Mouse (Mus musculus) natural killer cell, adult 2 months (primary cell): ENCODE data around the gene Ier5.

Experiments
- DNase-seq, 2 experiments: peaks; one replicate each; pipeline ENCODE4 v3.0.0; 2022; ENCODE audit warnings: low spot score in 2 of 2

Gene Ier5

DNA sequence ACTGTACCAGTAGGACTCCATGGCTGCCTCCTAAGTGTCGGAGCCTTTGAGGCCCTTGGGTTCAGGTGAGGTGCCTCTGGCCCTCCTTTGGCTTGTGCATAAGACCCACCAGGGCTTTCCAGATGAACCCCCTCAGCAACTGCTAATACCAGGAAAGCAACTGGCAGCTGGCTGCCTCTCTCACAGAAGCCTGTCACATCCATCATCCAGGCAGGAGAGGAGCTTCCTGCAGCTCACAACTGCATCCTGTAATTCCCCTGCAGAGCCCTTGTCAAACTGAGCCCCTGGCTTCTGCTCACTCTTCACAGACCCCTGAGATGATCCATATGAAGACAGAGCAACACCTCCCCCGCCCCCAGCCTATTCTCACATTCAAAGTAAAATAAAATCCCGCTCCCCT, 21.8 kb downstream of the Ier5 start:
- no peak for DNase-seq

DNA sequence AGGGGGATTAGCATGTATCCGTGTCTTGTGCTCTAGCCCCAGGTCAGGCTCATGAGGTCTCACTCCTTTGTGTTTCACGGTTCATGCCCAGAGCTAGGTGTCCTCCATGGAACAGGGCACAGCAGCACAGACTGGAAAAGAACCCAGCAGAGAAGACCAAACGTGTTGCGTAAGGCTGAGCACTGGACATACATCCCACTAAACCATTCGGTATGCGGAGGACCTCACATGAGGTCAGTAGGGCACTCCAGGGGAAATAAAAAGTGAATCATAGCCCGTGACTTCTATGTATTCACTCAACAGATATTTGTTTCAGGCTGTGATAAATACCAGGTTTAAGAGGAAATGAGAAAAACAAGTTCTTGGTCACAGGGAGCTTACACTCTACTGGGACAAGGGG, 23.6 kb downstream of the Ier5 start:
- no peak for DNase-seq

DNA sequence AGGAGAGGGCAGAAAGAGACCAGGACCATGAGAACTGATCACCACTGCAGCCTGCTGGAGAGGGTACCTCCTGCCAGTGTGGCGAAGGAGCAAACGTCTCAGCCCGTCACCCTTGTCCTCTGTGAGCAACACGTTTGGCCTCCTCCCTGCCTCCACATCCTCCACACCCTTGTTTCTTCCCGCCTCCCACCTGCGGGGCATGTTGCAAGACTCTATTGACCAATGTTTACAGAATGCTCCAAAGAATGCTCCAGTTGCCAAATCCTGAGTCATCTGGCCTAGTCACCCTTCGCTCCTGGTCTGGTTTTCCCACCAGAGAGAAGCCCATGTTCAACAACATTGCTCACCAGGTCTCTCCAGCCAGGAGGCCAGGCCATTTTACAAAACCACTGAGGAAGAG, 24.6 kb downstream of the Ier5 start:
- DNase-seq, result no peak

DNA sequence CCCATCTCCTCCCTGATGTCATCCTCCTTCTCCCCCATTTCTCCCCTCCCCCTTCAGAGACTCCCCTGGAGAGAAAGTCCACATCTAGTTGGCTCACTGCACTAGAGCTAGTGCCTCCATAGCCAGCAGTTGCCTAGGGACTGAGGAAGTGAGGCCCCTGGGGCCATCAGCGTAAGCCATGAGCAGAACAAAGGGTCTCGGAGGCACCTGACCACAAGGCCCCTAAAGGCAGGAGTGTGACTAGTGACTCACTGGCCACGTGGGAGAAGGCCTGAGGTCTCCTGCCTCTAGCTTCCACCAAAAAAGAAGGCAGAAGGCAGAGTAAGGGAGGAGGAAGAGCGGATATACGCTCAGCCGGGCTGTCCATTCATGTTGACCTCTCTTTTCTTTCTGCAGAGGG, 25.5 kb downstream of the Ier5 start:
- DNase-seq, result no peak

DNA sequence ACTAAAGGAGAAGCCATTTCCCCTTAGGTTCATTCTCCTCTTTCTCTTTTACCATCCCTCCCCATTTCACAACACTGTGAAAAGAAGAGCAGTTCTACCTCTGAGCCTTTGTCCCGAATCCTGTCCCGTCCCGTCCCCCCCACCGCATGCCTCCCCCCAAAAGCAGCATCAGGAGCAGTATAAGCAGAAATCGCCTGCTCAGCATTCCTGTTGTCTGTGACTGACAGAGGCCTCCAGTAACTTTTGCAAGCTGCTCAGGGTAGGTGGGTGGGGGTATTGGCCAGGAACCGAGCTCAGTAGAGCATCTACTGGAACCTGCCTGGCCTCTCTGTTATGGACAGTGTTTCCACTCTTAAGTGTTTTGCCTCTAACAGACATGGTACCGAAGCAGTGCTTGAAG, 26.3 kb downstream of the Ier5 start:
- DNase-seq, result no peak

DNA sequence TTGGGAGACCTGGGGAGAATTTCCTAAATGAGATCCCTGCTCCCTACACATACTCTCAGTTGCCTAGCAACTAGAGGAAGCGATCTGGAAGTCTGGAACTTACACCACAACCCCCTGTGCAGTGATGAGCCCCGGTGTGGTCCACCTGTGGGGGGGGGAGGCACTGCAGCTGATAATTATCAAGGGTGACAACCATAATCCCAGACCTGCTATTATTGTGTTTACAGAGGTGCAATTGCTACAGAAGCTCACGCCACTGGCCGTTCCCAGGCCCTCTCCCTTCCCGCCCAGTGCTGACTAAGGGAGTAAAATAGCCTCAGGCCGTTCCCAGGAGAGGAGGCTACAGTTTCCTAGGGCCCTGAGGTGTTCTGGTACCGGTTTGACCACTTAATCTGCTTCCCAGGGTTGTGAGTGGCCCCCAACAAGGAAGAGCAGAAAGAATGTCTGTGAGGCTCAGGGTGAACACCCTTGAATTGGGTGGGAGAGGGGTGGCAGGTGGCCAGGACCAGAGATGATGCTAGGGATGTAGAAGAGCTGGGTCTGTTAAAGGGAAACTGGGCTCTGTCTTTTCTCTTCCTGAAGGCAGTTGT, 28.1 kb downstream of the Ier5 start:
- DNase-seq, result no peak

DNA sequence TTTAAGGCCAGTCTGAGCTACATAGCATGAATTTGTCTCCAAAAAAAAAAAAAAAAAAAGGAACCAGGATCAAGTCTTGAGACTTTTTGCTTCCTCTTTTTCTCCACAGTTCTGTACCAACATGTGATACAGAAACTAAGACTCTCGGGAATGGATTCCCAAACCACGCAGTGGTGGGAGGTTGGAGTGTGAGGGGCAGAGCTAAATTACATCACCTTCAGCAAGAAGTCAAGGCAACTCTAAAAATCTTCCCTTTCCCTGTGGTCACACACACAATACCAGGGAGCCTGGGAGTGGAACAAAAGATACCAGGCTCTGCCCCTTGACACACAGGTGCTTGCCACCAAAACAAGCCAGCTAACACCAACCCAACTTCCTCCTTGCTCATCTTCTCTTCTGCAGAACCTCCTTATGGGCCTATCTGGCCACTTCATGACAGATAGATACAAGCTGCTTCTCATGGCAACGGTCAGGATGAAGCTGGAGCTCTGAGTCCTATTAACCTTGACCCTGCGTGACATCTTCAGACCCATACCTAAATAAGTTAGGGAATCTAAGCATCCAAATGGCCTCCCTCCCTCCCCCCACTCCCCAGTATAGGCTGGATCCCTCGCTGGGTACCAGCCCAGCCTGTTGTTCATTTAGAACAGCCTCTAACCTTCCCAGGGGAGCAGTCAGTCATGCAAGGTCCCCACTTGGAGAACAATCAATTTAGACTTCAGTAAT, 28.7 kb downstream of the Ier5 start:
- no peak for DNase-seq

DNA sequence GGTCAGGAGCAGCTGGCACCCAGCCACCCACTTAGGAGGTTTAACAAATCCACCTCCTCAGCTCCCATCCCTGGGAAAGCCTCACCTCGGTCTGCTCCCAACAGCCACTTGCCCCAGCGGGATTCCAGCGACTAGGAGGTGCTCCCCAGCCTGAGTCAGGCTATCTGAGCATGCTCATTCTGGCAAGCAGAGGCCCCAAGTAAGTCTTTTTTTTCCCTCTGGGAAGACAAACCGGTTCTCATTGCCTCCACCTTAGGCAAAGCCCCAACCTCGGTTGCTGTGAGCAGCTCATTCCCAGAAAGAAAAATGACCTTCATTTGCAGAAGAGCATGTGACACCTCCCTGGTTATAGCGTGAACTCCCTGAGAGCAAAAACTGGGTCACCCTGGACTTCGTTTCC, 29.7 kb downstream of the Ier5 start:
- no peak for DNase-seq

DNA sequence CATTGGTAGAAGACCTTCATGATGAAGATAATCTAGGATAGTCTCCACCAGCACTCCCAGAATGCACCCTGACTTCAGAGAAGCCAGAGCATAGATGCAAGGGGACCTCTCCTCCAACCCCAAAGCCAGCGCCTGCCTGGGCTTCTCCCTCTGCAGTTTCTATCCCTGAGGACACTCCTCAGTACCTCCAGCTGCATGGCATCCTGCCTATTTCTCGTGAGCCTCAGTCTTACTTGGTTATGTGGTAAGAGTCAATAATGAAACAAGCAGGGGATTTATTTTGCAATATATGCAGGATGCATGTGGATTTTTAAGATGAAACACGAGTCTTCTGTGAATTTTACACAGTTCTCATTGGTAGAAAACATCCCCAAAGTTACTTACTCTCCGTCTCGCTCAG, 33.2 kb downstream of the Ier5 start:
- no peak for DNase-seq

DNA sequence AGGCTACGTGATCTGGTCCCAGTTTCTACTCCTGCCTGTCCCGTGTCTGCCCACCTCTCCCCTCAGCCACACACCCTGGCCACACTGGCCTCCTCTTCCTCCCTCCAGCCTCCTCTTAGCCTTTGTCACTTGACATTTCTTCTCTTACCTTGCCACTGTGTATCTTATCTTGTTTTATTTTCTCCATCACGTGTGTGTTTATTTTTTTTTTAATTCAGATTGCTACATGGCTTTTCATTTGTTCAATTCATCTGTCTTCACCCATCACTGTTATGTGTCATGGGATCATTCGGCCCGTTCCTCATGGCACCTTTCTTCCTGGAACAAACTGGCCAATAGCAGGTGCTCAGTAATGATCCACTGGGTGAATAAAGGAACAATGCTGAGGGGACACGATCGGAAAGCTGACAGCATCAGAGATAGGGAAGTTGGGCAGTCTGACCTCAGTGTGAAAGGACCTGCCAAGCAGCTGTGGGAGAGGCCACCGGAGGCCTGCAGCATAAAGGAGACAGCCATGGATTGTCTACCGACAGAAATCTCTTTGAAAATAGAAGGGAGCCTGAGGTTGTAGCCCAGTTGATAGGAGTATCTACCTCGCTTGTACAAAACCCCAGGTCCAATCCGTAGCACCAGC, 34.3 kb downstream of the Ier5 start:
- no peak for DNase-seq

DNA sequence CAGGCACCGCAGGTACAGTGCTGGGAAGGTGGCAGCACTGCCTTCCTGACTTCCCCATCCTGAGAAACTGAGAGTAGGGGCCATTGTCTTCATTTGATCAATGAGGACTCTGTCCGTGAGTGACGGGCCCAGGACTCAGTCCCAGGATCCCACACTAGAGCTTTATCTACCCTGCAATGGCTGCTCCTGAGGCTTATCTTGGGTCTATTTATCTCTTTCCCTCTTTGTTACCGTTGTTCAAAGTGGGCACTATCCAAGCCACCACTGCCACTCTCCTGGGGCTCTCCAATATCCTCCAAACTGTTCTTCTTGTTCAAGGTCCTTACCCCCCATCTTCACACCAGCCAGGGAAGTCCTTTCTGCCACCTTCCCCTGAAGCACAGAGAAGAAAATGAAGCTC, 34.8 kb downstream of the Ier5 start:
- no peak for DNase-seq

DNA sequence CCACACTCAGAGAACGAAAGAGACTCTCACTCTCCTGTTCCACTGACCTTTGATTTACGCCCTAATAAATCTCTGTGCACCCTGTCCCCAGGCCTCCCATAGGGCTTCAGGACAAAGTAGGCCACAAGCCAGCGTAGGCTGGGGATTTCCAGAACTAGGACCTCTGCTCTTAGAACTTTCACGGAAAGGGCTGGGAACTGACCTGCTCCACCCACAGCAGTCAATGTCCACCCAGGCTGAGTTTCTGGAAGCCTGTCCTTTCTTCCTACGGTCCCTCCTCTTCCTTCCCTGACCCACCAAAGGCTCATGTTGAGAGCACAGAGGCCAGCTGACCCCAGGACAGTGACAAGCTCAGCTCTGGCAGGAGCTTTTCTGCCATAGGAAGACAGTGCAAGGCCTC, 35.3 kb downstream of the Ier5 start:
- DNase-seq, result no peak

DNA sequence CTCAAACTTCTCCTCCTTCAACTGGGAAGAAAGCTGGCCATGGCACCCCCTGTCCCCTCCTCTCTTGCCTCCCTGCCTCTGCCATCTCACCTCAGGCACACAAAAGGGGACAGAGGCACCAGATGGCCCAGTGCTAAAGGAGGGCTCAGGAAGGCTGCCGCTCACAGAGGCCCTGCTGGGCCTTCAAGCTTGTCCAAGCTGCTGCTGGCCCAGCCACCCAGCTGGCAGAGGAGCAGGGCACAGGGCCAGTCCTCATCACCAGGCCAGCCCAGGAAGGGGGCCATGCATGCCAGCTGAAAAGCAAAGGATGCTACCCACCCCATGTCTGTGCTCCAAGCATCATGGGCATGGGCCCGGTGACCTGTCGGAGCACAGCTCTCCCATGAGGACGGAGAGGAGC, 36.5 kb downstream of the Ier5 start:
- DNase-seq, result no peak

DNA sequence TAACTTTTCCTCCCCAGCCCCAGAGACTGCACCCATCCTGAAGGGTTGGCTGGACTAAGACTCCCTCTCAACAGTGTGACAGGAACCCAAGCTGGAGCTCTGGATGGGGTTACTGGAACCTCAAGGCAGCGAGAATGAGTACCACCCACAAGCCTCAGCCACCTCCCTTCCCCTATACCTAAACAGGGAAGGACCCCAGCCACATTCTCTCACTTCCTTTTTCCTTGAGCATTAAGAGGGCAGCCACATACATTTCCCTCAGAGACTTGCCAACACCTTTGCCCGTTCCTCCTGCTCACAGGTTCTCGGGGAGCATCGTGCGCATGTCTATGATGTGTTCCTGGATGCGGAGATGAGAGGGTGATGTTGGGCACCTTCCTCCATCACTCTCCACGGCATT, 37.4 kb downstream of the Ier5 start:
- DNase-seq, result peak in 1 of 2 experiments; percentile 34

DNA sequence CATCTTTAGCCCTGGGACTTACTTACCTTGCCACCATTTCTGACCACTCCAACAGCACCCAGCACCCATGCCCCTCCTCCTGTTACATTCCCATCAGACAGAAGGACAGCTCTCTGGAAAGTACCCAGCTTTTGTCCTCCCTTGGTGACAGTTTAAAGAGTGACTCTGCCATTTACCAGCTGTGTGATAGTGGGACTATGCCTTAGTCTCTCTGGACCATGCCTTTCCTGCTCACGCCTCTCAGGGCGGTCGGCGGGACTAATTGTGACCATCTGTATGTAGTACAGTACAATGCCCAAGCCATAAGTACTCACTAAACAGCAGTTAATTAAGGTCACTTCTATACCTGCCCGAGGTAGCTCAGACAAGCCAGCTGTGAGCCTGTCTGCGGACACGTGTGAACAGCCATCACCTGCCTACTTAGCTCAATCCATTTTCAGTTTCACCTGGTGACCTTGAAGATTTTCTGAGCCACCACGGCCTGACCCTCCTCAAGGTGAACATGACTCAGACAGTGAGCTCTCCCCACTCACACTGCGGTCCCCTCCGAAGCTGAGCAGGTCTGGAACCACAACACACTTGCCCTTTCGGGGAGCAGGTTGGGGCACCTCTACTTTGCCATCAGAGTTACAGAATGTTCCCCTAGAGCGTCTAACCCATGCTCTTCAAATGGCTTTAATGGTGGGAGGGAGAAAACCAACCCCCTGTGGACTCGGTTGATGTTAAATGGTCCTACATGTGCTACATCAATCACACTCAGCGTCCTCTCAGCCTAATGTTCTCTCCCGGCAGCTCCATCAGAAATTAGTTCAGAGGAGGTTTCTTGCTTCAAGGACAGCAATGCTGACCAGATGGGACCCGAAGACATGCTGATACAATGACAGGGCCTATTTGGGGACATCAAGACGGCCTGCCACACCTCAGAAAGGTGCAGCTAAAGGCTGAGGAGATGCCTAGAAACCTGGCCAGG, 38.3 kb downstream of the Ier5 start:
- no peak for DNase-seq

DNA sequence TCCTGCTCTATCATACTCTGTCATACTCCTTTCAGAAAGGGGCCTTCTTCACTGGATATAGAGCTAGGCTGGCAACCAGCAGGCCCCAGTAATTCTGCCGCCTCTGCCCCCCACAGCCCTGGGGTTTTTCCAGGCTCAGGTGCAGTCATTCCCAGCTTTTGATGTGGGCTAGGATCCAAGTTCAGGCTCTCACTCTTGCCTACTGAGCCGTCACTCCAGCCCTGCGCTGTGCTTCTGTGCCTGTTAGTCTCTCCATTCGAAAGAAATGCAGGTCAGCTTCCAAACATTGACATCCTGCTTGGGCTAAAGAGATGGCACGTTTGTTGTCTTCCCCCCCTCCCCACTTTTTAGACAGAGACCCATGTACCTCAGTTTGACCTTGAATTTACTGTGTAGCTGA, 39.2 kb downstream of the Ier5 start:
- no peak for DNase-seq

DNA sequence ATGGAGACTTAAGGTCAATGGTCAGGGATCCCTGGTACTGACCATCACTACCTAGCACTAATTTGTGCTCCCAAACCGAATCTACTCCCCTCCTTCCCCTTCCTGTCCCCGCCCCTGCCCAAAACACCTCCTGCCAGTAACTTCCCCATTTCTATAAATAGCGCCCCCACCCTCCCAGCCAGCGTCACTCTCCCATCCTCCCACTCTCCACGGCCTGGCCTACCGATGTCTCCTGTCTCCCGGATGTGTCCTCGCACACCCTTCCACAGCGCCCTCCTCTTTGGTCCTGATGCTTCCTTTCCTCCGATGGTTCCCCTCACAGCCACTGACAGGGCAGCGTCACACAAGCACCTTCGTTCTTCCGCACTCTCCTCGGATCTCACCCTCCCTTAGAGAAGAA, 39.9 kb downstream of the Ier5 start:
- peak; percentile 52 to 85 for DNase-seq

DNA sequence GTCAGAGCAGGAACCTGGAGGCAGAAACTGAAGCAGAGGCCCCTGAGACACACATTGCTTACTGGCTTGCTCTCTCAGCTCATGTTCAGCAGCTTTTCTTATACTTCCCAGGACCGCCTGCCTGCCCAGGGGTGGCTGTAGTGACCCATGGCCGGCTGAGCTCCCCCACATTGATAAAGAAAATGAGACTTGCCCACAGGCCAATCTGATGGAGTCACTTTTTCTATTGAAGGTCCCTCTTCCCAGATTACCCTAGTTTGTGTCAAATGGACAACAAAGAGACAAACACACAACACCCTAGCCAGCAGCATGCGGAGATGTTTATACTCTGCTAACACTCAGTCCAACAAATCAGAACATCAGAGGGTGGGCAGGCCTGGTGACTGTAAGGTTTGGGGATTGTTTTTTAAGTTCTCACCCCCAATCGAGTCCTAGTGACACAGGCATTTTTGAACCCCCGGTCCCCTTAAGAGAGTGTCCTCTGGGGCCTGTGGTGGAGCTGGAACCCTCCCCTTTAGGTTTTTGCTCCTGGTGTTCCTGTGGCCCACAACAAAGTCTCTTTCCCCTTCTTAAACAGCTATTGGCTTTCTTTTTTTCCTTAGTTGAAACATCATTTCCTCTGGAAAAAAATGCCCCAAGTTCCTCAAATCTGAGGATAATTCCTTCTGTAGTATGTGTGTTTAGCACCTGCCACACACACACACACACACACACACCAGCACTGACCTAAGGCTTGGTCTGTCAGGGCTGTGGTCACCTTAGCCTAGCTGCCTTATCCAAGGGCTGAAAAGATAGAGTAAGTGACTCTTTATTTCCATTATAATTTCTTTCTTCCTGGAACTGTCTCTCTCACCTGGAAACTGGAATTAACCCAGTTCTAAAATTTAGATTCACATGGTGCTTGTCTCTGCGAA, 41.1 kb downstream of the Ier5 start:
- DNase-seq, result no peak

DNA sequence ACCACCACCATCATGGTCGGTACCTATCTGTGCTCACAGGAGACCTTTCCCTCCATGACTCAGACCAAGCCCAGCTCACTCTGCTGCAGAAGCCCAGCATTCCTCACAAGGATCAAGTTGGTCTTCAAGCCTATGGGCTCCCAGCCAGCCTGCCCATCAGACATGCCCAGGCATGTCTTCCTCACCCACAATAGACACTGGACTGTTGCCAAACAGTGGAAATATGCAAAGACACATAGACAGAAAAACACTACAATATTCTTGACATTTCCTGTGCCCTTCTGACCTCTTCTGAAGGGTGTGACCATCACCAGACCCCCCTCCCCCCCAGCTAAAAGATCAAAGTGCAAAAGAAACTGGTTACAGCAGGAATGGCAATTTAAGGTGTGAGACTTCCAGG, 43.3 kb downstream of the Ier5 start:
- peak in 1 of 2 experiments; percentile 10 for DNase-seq

DNA sequence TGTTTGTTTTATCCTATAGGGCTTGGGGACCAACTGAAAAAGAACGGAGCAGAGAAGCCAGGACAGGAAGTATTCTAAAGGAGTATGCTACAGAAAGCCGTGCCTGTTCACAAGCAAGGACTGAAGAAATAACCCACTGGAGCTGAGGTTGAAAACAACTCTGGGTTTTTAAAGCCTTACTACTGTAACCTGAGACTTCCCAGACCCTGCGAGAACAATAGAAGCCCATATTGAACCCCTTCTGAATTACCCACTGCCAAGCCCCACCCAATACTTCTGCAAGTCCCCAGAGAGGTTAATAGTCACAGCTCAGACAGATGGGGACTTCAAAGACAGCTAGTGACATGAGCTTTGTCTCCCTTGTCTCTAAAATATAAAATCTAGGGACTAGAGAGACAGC, 44.4 kb downstream of the Ier5 start:
- DNase-seq, result peak; percentile 46 to 53

DNA sequence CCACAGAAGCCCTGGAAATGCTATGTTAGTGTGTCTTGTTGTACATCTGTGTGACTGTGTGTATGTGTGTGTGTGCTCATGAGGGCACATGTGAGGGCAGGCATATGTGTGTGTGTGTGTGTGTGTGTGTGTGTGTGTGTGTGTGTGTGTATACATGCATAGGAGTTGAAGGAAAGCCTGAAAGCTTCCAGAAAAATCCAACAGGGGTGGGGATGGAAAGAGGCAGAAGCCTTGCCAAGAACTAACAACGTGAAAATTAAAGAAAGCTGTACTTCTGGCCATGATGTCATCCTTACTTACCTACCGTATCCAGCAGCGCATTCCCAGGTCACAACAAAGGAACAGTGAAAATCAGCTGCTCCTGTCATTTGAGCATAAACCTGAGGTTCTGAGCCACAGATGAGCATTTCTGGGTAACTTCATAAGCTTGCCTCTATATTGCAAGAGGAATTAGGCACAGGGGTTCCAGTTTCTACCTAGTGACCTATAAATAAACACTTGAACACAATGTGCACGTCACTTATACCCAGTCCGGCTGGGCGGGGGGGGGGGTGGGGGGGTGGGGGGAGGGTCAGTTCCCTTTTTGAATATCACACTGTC, 45.0 kb downstream of the Ier5 start:
- peak; percentile 8 to 31 for DNase-seq
